Mouse (Mus musculus) hindbrain, embryonic 16.5 days (tissue): ENCODE data around the gene Mb21d2. TPM values are rescaled to one million over a fixed set of nuclear protein-coding genes. Genes with fewer than 3 reads are reported as not detected.

ENCODE experiments used
- ATAC-seq: fragments of 200-750 bp; cut with Nextera tagmentation; 2 replicates; pipeline ENCODE4 v1.8.0; 2017; ENCODE audit warnings: moderate TSS enrichment, moderate library complexity
- H3K27ac ChIP-seq: fragments of 300-500 bp; sonication (generic); 2 replicates; pipeline ENCODE4 v1.5.1; 2014; ENCODE audit warnings: low read depth, mild to moderate bottlenecking, control low read depth, low read length, moderate library complexity
- H3K27me3 ChIP-seq: fragments of 300-500 bp; sonication (generic); replicated peaks from 2 replicates; pipeline ENCODE4 v1.6.1; 2014; ENCODE audit warnings: low read length; ENCODE audit not compliant: control insufficient read depth, insufficient read depth
- H3K36me3 ChIP-seq: fragments of 300-500 bp; sonication (generic); 2 replicates; pipeline ENCODE4 v1.6.1; 2014; ENCODE audit warnings: mild to moderate bottlenecking, low read length, moderate library complexity, mixed read lengths; ENCODE audit not compliant: control insufficient read depth, insufficient read depth
- H3K4me1 ChIP-seq: fragments of 300-500 bp; sonication (generic); 2 replicates; pipeline ENCODE4 v1.6.1; 2014; ENCODE audit warnings: low read depth, low read length; ENCODE audit not compliant: control insufficient read depth, insufficient read depth
- H3K4me2 ChIP-seq: fragments of 300-500 bp; sonication (generic); 2 replicates; pipeline ENCODE4 v1.6.1; 2014; ENCODE audit warnings: mild to moderate bottlenecking, low read length, control low read depth, moderate library complexity
- H3K4me3 ChIP-seq: fragments of 300-500 bp; sonication (generic); 2 replicates; pipeline ENCODE4 v1.5.1; 2014; ENCODE audit warnings: mild to moderate bottlenecking, low read length, control low read depth, moderate library complexity
- H3K9ac ChIP-seq: fragments of 300-500 bp; sonication (generic); 2 replicates; pipeline ENCODE4 v1.6.1; 2014; ENCODE audit warnings: low read depth, mild to moderate bottlenecking, control low read depth, low read length, moderate library complexity
- H3K9me3 ChIP-seq: fragments of 300-500 bp; sonication (generic); 2 replicates; pipeline ENCODE4 v1.6.1; 2014; ENCODE audit warnings: mild to moderate bottlenecking, low read length, moderate library complexity; ENCODE audit not compliant: control insufficient read depth
- WGBS: fragments of 180-500 bp; shearing (Covaris S2); extraction: QIAGEN DNeasy Blood & Tissue Kit; methylation state at CpG from one replicate; pipeline ENCODE4 v1.1.7; 2014; 5-methylcytosine and 5-hydroxymethylcytosine counted together
- polyA plus RNA-seq: library from polyadenylated mRNA; unstranded; fragments of >200 nt; fragmentation: Nextera tagmentation; extraction: Ambion mirVana; gene quantifications from 2 replicates; pipeline ENCODE4 v1.2.1, GENCODE M21; 2015

Gene Mb21d2
- polyA plus RNA-seq, 1 experiment from 2014 or later: 16.3 TPM

DNA sequence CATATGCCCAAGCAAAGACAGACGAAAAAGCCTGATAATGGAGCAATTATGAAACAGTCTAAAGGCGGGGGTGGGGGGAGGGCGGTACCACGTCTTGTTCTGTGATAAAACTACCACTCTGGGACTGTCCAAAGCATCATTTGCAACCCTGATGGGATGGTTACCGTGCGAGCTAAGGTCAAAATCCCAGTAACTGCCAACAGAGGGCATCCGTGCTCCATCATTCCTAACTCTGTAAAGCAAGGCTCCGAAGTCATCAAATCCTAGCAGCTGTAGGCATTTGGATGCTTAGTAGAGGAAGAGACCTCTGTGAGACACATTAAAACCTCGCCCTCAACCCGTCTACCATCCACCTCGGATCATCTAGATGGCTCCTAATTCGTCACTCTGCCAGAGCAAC, 91.5 kb downstream of the Mb21d2 start:
- no peak overlapping the region for H3K9ac ChIP-seq
- peak; percentile 48; the same call in 1 of the 2 replicates for ATAC-seq
- H3K4me2 ChIP-seq: no peak overlapping the region
- 22% methylated on average over 12 of the region's 12 CpGs for WGBS
- no peak overlapping the region for H3K4me3 ChIP-seq
- no peak overlapping the region for H3K27ac ChIP-seq
- no peaks in the 10 kb centered on the region; the same call in 1 of the 2 replicates for H3K27me3 ChIP-seq
- H3K4me1 ChIP-seq: peaks cover 21% of the 10 kb centered on the region
- H3K9me3 ChIP-seq: no peaks in the 10 kb centered on the region
- no peaks in the 10 kb centered on the region for H3K36me3 ChIP-seq

DNA sequence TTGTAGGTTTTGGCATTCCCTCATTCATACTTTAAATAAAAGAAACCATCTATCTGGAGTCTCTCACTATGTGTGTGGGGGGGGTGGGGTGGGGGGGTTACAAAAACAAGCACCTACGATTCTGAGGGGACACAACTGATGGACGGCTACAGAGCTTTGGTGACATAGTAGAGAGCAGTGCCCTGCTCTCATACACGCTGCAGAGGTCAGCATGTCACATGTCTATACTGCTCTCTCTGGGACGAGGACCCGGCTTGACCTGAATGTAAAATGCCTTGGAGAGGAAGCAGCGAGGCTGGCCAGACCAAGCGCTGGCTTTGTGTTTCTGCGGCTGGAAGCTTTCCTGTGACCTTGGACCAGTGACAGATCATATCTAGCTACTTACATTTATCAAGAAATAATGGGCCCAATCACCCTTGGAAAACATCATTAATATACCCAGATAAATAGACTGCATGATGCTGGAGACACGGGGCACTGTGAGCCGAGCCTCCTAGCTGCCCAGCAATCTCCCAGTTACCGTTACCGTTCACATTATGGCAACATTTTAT, 97.3 kb downstream of the Mb21d2 start:
- Histone ChIP-seq H3K9me3 (no peaks in the 10 kb centered on the region), H3K27me3 (no peaks in the 10 kb centered on the region), H3K4me1 (no peaks in the 10 kb centered on the region; the same call in 1 of the 2 replicates), H3K36me3 (peaks cover 12% of the 10 kb centered on the region), H3K9ac (no peak overlapping the region), H3K27ac (no peak overlapping the region), H3K4me3 (no peak overlapping the region), H3K4me2 (no peak overlapping the region)
- no peak for ATAC-seq
- 48% methylated on average over 12 of the region's 12 CpGs for WGBS

DNA sequence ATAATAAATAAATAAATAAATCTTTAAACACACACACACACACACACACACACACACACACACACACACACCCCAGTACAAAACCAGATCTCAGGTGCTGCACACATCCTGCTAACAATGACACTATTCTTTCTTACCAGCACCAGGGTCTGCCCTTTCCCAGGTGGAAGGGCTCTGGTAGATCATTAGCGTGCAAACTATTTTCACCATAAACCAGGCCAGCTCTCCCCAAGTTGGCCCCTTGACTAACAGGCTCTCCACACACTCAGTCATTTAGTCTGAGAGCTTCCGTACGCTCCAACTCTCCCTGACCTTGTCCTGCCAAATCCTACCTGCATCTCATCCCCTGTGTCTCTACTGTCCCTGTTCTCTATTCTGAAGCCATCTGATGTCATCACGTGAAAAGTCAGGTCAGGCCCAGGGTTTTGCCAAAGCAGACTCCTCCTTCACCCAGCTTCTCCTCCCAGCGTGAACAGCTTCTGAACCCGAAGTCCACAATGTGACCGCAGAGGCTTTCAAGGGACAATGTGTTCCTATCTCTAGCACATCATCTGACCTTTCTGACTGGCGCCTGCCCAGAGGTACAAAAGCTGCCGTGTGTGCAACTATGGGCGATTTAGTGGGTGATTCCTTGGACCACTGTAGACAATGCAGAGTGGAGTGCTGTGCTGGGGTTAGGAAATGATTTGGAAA, 100.1 kb downstream of the Mb21d2 start:
- no peak overlapping the region for H3K27ac ChIP-seq
- WGBS: 92% methylated on average over 10 of the region's 10 CpGs
- H3K4me2 ChIP-seq: no peak overlapping the region
- H3K9ac ChIP-seq: no peak overlapping the region
- H3K4me1 ChIP-seq: no peaks in the 10 kb centered on the region; the same call in 1 of the 2 replicates
- no peak for ATAC-seq
- H3K9me3 ChIP-seq: no peaks in the 10 kb centered on the region
- no peaks in the 10 kb centered on the region for H3K27me3 ChIP-seq
- H3K36me3 ChIP-seq: peaks cover 17% of the 10 kb centered on the region
- H3K4me3 ChIP-seq: no peak overlapping the region

DNA sequence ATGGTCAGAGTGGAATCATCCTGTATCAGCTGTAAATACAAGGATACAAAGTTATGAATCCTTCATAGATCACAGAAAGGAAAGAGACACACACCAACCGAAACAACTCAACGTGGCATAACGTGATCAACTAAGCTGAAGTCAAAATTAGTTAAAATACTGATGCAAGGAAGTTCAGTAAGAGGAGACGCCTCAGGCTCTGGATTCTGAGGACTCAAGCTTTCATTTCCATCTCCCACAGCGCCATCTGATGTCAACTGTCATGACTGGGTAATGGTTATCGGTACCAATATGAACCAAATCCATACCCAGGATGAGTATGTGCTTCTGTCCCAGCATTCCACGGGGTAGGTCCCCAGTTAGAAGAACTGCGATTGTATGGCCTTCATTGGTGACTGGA, 104.7 kb downstream of the Mb21d2 start:
- Histone ChIP-seq H3K9me3 (no peaks in the 10 kb centered on the region), H3K27me3 (no peaks in the 10 kb centered on the region), H3K4me2 (no peak overlapping the region), H3K27ac (no peak overlapping the region), H3K4me1 (no peaks in the 10 kb centered on the region), H3K9ac (no peak overlapping the region), H3K4me3 (no peak overlapping the region), H3K36me3 (peaks cover 17% of the 10 kb centered on the region)
- 94% methylated on average over 8 of the region's 8 CpGs for WGBS
- no peak for ATAC-seq

DNA sequence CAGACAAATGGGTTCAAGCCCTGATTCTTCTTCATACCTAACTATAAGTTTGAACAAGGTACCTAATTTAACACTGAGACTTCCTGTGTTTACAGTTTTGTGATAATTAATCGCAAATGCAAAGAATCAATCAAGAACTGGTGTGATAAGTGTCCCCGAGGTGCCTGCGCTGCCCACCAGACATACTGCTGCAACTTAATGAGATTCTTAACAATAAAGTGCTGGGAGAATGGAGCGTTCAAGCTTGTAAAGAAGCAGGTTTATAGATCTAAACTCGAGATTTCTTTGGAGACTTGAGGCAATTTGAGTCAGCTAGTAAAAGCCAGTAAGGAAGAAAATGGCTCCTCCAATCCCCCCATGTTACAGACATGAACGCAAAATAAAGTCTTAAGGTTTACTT, 107.7 kb downstream of the Mb21d2 start:
- 0 out of 2 replicates have a peak, but pooled peaks cover 2% of the 10 kb centered on the region for H3K36me3 ChIP-seq
- H3K27ac ChIP-seq: no peak overlapping the region
- ATAC-seq: no peak
- H3K9ac ChIP-seq: no peak overlapping the region
- H3K9me3 ChIP-seq: no peaks in the 10 kb centered on the region
- H3K4me3 ChIP-seq: no peak overlapping the region
- WGBS: 56% methylated on average over 6 of the region's 6 CpGs
- H3K27me3 ChIP-seq: no peaks in the 10 kb centered on the region
- H3K4me2 ChIP-seq: no peak overlapping the region
- no peaks in the 10 kb centered on the region for H3K4me1 ChIP-seq

DNA sequence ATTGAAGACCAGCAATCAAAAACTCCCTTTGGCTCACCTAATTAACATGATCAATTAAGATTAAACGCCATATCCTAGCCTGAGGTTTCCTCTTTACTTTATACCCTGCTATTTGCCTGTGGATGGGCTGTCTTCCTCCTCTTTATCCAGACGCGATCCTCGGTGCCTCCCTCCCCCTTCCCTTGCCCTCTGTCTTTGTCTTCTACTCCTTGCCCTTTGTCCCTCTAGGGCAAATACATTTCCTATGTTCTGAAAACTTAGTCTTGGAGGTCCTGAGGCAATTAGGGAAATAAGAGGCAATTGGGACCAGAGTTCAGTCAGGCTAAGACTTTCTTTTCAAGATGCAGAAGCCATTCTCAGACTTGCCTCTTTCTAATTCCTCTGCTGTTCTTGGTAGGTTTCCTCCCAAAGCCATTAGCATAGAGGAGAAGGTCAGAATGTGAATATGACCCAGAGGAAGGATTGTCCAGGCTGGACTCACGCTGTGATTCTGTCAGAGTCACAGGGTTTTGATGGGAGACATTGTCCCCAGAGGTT, 110.7 kb downstream of the Mb21d2 start:
- 43% methylated on average over 5 of the region's 5 CpGs for WGBS

DNA sequence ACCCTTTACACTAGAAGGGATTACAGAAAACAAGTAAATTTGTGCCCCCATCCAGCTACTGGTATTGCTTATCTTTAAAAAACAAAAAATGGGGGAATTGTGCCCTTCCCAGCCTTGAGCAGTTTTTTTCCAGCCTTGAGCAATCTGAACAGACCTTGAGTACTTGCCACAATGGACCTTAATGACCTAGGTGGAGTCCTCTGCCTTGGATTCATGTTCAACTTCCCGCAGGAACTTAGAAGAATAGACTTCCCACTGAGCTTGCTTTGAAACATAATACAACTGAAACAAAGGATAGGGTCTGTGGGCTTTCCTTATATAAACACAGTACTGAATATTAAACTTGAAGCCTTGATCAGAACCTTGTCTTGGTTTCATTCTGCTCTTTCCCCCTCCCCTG, 116.2 kb downstream of the Mb21d2 start:
- H3K9me3 ChIP-seq: no peaks in the 10 kb centered on the region
- no peaks in the 10 kb centered on the region for H3K4me1 ChIP-seq
- H3K27me3 ChIP-seq: no peaks in the 10 kb centered on the region
- WGBS: 75% methylated on average over 1 of the region's 1 CpGs
- H3K27ac ChIP-seq: no peak overlapping the region
- no peak overlapping the region for H3K4me3 ChIP-seq
- H3K9ac ChIP-seq: no peak overlapping the region
- no peak overlapping the region for H3K4me2 ChIP-seq
- no peaks in the 10 kb centered on the region for H3K36me3 ChIP-seq
- ATAC-seq: no peak

More for the DNA sequence above, 110.7 kb downstream of the Mb21d2 start:
- no peaks in the 10 kb centered on the region for H3K27me3 ChIP-seq
- H3K4me2 ChIP-seq: no peak overlapping the region
- no peaks in the 10 kb centered on the region for H3K4me1 ChIP-seq
- no peak overlapping the region for H3K4me3 ChIP-seq
- H3K9ac ChIP-seq: no peak overlapping the region
- H3K36me3 ChIP-seq: no peaks in the 10 kb centered on the region
- H3K9me3 ChIP-seq: no peaks in the 10 kb centered on the region
- H3K27ac ChIP-seq: no peak overlapping the region
- ATAC-seq: no peak

DNA sequence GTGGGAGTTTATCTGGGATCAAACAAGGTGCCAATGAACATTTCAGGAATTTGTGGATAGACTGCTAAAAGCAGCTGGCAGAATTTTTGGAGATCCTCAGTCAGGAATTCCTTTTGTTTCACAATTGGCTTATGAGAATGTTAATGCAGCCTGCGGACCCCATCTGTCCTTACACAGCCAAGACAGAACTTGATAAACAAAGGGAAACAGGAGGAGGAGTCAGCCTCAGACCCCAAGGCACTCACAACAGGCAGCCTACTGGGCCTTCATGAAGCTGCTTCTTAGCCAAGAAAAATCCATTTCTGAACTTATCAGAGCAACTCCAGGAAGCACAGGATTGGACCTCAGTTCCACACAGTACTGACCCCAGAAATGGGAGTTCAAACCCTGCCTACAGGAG, 120.4 kb downstream of the Mb21d2 start:
- ATAC-seq: no peak
- no peak overlapping the region for H3K4me3 ChIP-seq
- H3K27ac ChIP-seq: no peak overlapping the region
- H3K27me3 ChIP-seq: no peaks in the 10 kb centered on the region
- no peaks in the 10 kb centered on the region for H3K9me3 ChIP-seq
- 22% methylated on average over 1 of the region's 1 CpGs for WGBS
- no peaks in the 10 kb centered on the region for H3K36me3 ChIP-seq
- no peak overlapping the region for H3K4me2 ChIP-seq
- no peak overlapping the region for H3K9ac ChIP-seq
- H3K4me1 ChIP-seq: no peaks in the 10 kb centered on the region

DNA sequence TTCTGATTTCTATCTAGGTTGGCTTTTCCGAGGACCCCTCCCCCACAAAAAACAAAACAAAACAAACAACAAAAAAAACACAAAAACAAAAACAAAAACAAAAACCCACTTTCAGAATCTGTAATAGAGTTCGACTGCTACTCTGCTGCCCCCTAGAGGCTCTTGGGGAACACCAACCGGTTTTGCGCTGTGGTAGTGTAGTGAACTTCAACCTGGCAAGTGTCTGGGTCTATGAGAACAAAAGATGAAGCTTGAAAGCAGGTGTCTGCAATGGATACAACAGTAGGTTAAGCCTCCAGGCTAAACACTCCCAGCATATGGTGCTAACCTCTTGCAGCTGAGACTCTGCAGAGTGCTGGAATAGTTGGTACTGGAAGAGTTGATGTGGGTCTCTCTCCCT, 136.4 kb downstream of the Mb21d2 start:
- no peak overlapping the region for H3K27ac ChIP-seq
- H3K36me3 ChIP-seq: no peaks in the 10 kb centered on the region
- H3K4me3 ChIP-seq: no peak overlapping the region
- 3% methylated on average over 4 of the region's 4 CpGs for WGBS
- ATAC-seq: peak; percentile 68; the same call in 1 of the 2 replicates
- no peaks in the 10 kb centered on the region for H3K4me1 ChIP-seq
- H3K9ac ChIP-seq: no peak overlapping the region
- H3K4me2 ChIP-seq: no peak overlapping the region
- no peaks in the 10 kb centered on the region for H3K27me3 ChIP-seq
- H3K9me3 ChIP-seq: no peaks in the 10 kb centered on the region
